Mouse (Mus musculus) small intestine, adult 2 months (tissue): Measurements from ENCODE around the gene Umodl1. TPM values are rescaled to one million over a fixed set of nuclear protein-coding genes. Genes with fewer than 3 reads are reported as not detected.

Source experiments
- H3K27ac ChIP-seq: fragments of 200-500 bp; 2 replicates; pipeline ENCODE4 v1.5.1; 2012; ENCODE audit warnings: low read depth, low read length, control low read depth, inconsistent platforms; ENCODE audit not compliant: insufficient read depth
- H3K27me3 ChIP-seq: fragments of 200-500 bp; 2 replicates; pipeline ENCODE4 v1.6.1; 2012; ENCODE audit warnings: mild to moderate bottlenecking, moderate library complexity, low read length, inconsistent platforms; ENCODE audit not compliant: control insufficient read depth, insufficient read depth
- H3K36me3 ChIP-seq: fragments of 200-500 bp; 2 replicates; pipeline ENCODE4 v1.6.1; 2012; ENCODE audit warnings: mild to moderate bottlenecking, low read length, control low read depth, inconsistent platforms; ENCODE audit not compliant: control insufficient read depth, insufficient read depth
- H3K4me1 ChIP-seq: fragments of 200-500 bp; 2 replicates; pipeline ENCODE4 v1.6.1; 2012; ENCODE audit warnings: low read length, inconsistent platforms, mixed read lengths; ENCODE audit not compliant: control insufficient read depth, insufficient read depth, insufficient read length
- H3K4me3 ChIP-seq: fragments of 200-500 bp; 2 replicates; pipeline ENCODE4 v1.5.1; 2012; ENCODE audit warnings: low read depth, mild to moderate bottlenecking, control low read depth, inconsistent platforms, low read length, moderate library complexity
- CTCF ChIP-seq: fragments of 200-500 bp; IDR thresholded peaks from 2 replicates; pipeline ENCODE4 v1.5.1; 2012; ENCODE audit warnings: low read depth, mild to moderate bottlenecking, control low read depth, inconsistent platforms, low read length, moderate library complexity, mixed read lengths; ENCODE audit not compliant: insufficient replicate concordance, insufficient read length; ENCODE audit errors: extremely low read depth
- POLR2A ChIP-seq: fragments of 200-500 bp; IDR thresholded peaks from 2 replicates; pipeline ENCODE4 v1.6.1; 2012; ENCODE audit warnings: low read depth, mild to moderate bottlenecking, control low read depth, inconsistent platforms, low read length, moderate library complexity
- WGBS: fragments of 180-500 bp; shearing (Covaris S2); methylation state at CpG from one replicate; pipeline ENCODE4 v1.1.7; 2018; 5-methylcytosine and 5-hydroxymethylcytosine counted together
- polyA plus RNA-seq: library from polyadenylated mRNA; depleted of rRNA; stranded (reverse); fragments of >200 nt; gene quantifications from 2 replicates; pipeline ENCODE4 v1.2.3, GENCODE M21; 2012

The Umodl1 gene
- polyA plus RNA-seq, 1 experiment: 0.10 TPM

GRCm38 (mm10) chr17:31018267-31018666, 63.8 kb downstream of the Umodl1 start:
- Histone ChIP-seq H3K4me1 (no peaks in the 10 kb centered on the region), H3K27me3 (no peaks in the 10 kb centered on the region), H3K36me3 (no peaks in the 10 kb centered on the region), H3K4me3 (no peak overlapping the region), H3K27ac (no peak overlapping the region)
- TF ChIP-seq CTCF (peak; percentile 53; the same call in 1 of the 2 replicates), POLR2A (no peak)
- WGBS: 62% methylated on average over 4 of the region's 4 CpGs

GRCm38 (mm10) chr17:31019505-31019904, 65.1 kb downstream of the Umodl1 start:
- Histone ChIP-seq H3K4me3 (no peak overlapping the region), H3K4me1 (no peaks in the 10 kb centered on the region), H3K27me3 (no peaks in the 10 kb centered on the region), H3K27ac (no peak overlapping the region), H3K36me3 (no peaks in the 10 kb centered on the region)
- TF ChIP-seq POLR2A (no peak), CTCF (peak; percentile 84; the same call in 1 of the 2 replicates)
- 5% methylated on average over 2 of the region's 2 CpGs for WGBS

- TF ChIP-seq CTCF (no peak), POLR2A (no peak)
- no peak overlapping the region for H3K4me3 ChIP-seq
- no peaks in the 10 kb centered on the region for H3K27me3 ChIP-seq
- 51% methylated on average over 2 of the region's 2 CpGs for WGBS
- H3K27ac ChIP-seq: no peak overlapping the region
- H3K36me3 ChIP-seq: no peaks in the 10 kb centered on the region
- H3K4me1 ChIP-seq: no peaks in the 10 kb centered on the region
These were observed 65.6 kb downstream of the Umodl1 start for GRCm38 (mm10) chr17:31020078-31020477.

GRCm38 (mm10) chr17:31021276-31021675, 66.8 kb downstream of the Umodl1 start:
- 86% methylated on average over 8 of the region's 8 CpGs for WGBS
- Histone ChIP-seq H3K4me3 (no peak overlapping the region), H3K4me1 (no peaks in the 10 kb centered on the region), H3K27me3 (no peaks in the 10 kb centered on the region), H3K36me3 (no peaks in the 10 kb centered on the region), H3K27ac (no peak overlapping the region)
- TF ChIP-seq CTCF (no peak), POLR2A (no peak)

GRCm38 (mm10) chr17:31024125-31024781, 69.8 kb downstream of the Umodl1 start:
- H3K4me3 ChIP-seq: no peak overlapping the region
- no peaks in the 10 kb centered on the region for H3K4me1 ChIP-seq
- no peak overlapping the region for H3K27ac ChIP-seq
- 41% methylated on average over 7 of the region's 7 CpGs for WGBS
- no peaks in the 10 kb centered on the region for H3K27me3 ChIP-seq
- no peak for TF ChIP-seq POLR2A
- no peak for TF ChIP-seq CTCF
- H3K36me3 ChIP-seq: no peaks in the 10 kb centered on the region

- Histone ChIP-seq H3K27me3 (no peaks in the 10 kb centered on the region), H3K4me3 (no peak overlapping the region), H3K4me1 (no peaks in the 10 kb centered on the region), H3K27ac (no peak overlapping the region), H3K36me3 (no peaks in the 10 kb centered on the region)
- 71% methylated on average over 5 of the region's 5 CpGs for WGBS
- TF ChIP-seq CTCF: no peak
- TF ChIP-seq POLR2A: no peak
These were observed 70.3 kb downstream of the Umodl1 start for GRCm38 (mm10) chr17:31024782-31025125.

- no peak for TF ChIP-seq CTCF
- no peak for TF ChIP-seq POLR2A
- 87% methylated on average over 6 of the region's 6 CpGs for WGBS
These were observed 72.5 kb downstream of the Umodl1 start for GRCm38 (mm10) chr17:31026986-31027385.

More at GRCm38 (mm10) chr17:31026986-31027385, 72.5 kb downstream of the Umodl1 start:
- H3K4me3 ChIP-seq: no peak overlapping the region
- no peaks in the 10 kb centered on the region for H3K27me3 ChIP-seq
- H3K27ac ChIP-seq: no peak overlapping the region
- H3K4me1 ChIP-seq: no peaks in the 10 kb centered on the region
- no peaks in the 10 kb centered on the region for H3K36me3 ChIP-seq
